Mouse (Mus musculus) neural tube, embryonic 13.5 days (tissue): ENCODE measurements around the gene Anapc15-ps. TPM values are rescaled to one million over a fixed set of nuclear protein-coding genes. Genes with fewer than 3 reads are reported as not detected.
A peak's percentile ranks its signal among the peaks of the same experiment; 100 is the strongest.

Experiments used
- ATAC-seq: fragments of 200-750 bp; cut with Nextera tagmentation; 2 replicates; pipeline ENCODE4 v1.8.0; 2017; ENCODE audit warnings: low read depth, mild to moderate bottlenecking, moderate TSS enrichment, moderate library complexity
- H3K27ac ChIP-seq: fragments of 300-500 bp; sonication (generic); replicated peaks from 2 replicates; pipeline ENCODE4 v1.5.1; 2015; ENCODE audit warnings: moderate library complexity, mild to moderate bottlenecking, inconsistent platforms
- H3K27me3 ChIP-seq: fragments of 300-500 bp; sonication (generic); 2 replicates; pipeline ENCODE4 v1.6.1; 2015; ENCODE audit warnings: mild to moderate bottlenecking, inconsistent platforms
- H3K36me3 ChIP-seq: fragments of 300-500 bp; sonication (generic); 2 replicates; pipeline ENCODE4 v1.6.1; 2015; ENCODE audit warnings: mild to moderate bottlenecking, inconsistent platforms
- H3K4me1 ChIP-seq: fragments of 300-500 bp; sonication (generic); replicated peaks from 2 replicates; pipeline ENCODE4 v1.6.1; 2015; ENCODE audit warnings: inconsistent platforms
- H3K4me2 ChIP-seq: fragments of 300-500 bp; sonication (generic); 2 replicates; pipeline ENCODE4 v1.6.1; 2015; ENCODE audit warnings: inconsistent platforms, mild to moderate bottlenecking, moderate library complexity
- H3K4me3 ChIP-seq: fragments of 300-500 bp; sonication (generic); 2 replicates; pipeline ENCODE4 v1.5.1; 2015; ENCODE audit warnings: mild to moderate bottlenecking, inconsistent platforms
- H3K9ac ChIP-seq: fragments of 300-500 bp; sonication (generic); 2 replicates; pipeline ENCODE4 v1.6.1; 2015; ENCODE audit warnings: moderate library complexity, mild to moderate bottlenecking, inconsistent platforms
- H3K9me3 ChIP-seq: fragments of 300-500 bp; sonication (generic); 2 replicates; pipeline ENCODE4 v1.6.1; 2016; ENCODE audit warnings: inconsistent platforms
- WGBS: fragments of 180-500 bp; shearing (Covaris S2); methylation state at CpG from one replicate; pipeline ENCODE4 v1.1.7; 2015; 5-methylcytosine and 5-hydroxymethylcytosine counted together
- polyA plus RNA-seq: library from polyadenylated mRNA; unstranded; fragments of >200 nt; fragmentation: Nextera tagmentation; extraction: Ambion mirVana; gene quantifications from 2 replicates; pipeline ENCODE4 v1.2.1, GENCODE M21; 2015

Gene Anapc15-ps
- polyA plus RNA-seq, 1 experiment from 2014 or later, result not detected

DNA sequence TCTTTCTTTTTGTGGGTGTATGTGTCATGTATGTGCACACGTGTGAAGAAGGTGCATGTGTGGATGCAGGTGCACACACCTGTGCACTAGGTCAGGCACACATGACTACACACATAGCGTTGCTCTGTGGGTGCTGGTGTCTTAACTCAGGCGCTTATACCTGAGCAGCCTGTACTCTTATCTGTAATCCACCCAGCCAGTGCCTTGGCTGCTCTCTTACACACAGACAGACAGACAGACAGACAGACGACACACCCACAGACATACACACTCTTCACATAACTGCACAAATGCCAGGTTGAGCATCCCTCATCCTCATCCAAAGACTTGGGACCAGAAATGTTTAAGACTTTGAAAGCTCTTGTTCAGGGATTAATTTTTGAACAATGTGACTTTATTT is 12.8 kb upstream of the Anapc15-ps start:
- H3K9me3 ChIP-seq, result no peaks in the 10 kb centered on the region
- H3K36me3 ChIP-seq, result no peaks in the 10 kb centered on the region
- no peak for ATAC-seq
- H3K4me1 ChIP-seq, result peaks cover 7% of the 10 kb centered on the region
- H3K4me2 ChIP-seq, result no peak overlapping the region
- no peak overlapping the region for H3K27ac ChIP-seq
- no peaks in the 10 kb centered on the region for H3K27me3 ChIP-seq
- WGBS, result 88% methylated on average over 4 of the region's 4 CpGs
- H3K9ac ChIP-seq, result no peak overlapping the region
- H3K4me3 ChIP-seq, result no peak overlapping the region

- H3K4me3 ChIP-seq, result no peak overlapping the region
- H3K9me3 ChIP-seq, result no peaks in the 10 kb centered on the region
- H3K27me3 ChIP-seq, result no peaks in the 10 kb centered on the region
- no peak overlapping the region for H3K4me2 ChIP-seq
- peak overlapping the region; percentile 52; the same call in 1 of the 2 replicates for H3K27ac ChIP-seq
- H3K9ac ChIP-seq, result no peak overlapping the region
- ATAC-seq, result peak; percentile 79
- 35% methylated on average over 15 of the region's 15 CpGs for WGBS
- no peaks in the 10 kb centered on the region for H3K36me3 ChIP-seq
- peaks cover 15% of the 10 kb centered on the region for H3K4me1 ChIP-seq
Measured at GRCm38 (mm10) chr10:95684782-95685555, 11.7 kb upstream of the Anapc15-ps start.

DNA sequence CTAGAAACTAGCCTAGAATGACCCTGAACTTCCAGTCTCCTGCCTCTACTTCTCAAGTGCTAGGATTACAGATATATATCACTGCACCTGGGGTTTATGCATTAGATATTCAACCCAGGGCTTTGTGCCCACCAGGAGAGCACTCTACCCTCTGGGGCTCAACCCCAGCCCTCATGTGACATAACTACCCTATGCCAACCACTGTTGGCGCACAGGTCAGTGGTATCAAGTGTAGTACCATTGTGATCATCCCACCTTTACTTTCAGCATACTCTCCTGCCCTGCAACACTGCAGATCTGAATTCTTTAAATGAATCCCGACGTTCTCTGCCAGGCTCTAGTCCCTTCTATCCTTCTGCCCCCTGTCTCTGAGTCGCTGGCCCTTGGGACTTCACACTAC is 11.0 kb upstream of the Anapc15-ps start:
- no peak overlapping the region for H3K9ac ChIP-seq
- ATAC-seq, result no peak
- no peaks in the 10 kb centered on the region for H3K36me3 ChIP-seq
- 0 out of 2 replicates have a peak overlapping the region, but pooled peaks have one; percentile 33 for H3K27ac ChIP-seq
- no peaks in the 10 kb centered on the region for H3K9me3 ChIP-seq
- no peak overlapping the region for H3K4me3 ChIP-seq
- H3K4me2 ChIP-seq, result no peak overlapping the region
- WGBS, result 92% methylated on average over 4 of the region's 4 CpGs
- H3K27me3 ChIP-seq, result no peaks in the 10 kb centered on the region
- H3K4me1 ChIP-seq, result peaks cover 16% of the 10 kb centered on the region

DNA sequence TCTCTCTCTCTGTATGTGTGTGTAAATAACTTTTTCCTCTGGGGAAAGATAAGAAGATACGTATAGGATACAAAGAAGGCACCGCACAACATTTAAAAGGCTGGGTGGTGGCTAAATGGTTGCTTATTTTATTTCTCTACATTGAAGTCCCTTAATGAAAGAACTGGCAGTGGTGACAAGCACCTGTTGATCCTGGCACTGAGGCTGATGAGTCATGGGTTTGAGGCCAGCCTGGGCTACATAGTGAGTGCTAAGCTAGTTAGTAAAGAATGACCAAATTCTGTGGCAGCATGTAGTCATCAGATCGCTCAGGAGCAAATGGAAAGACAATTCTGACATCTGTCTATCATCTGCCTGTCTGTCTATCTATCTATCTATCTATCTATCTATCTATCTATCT is 10.5 kb upstream of the Anapc15-ps start:
- Histone ChIP-seq H3K4me1 (peaks cover 16% of the 10 kb centered on the region), H3K36me3 (no peaks in the 10 kb centered on the region), H3K4me2 (no peak overlapping the region), H3K27me3 (no peaks in the 10 kb centered on the region), H3K4me3 (no peak overlapping the region), H3K9me3 (no peaks in the 10 kb centered on the region), H3K9ac (no peak overlapping the region), H3K27ac (no peak overlapping the region)
- ATAC-seq, result no peak
- 98% methylated on average over 3 of the region's 3 CpGs for WGBS

- ATAC-seq, result no peak
- Histone ChIP-seq H3K4me2 (no peak overlapping the region), H3K9me3 (no peaks in the 10 kb centered on the region), H3K9ac (no peak overlapping the region), H3K4me3 (no peak overlapping the region), H3K4me1 (peaks cover 17% of the 10 kb centered on the region), H3K27ac (no peak overlapping the region), H3K27me3 (no peaks in the 10 kb centered on the region), H3K36me3 (no peaks in the 10 kb centered on the region)
- 69% methylated on average over 10 of the region's 10 CpGs for WGBS
Measured at GRCm38 (mm10) chr10:95682964-95683363, 9.7 kb upstream of the Anapc15-ps start.

GRCm38 (mm10) chr10:95682091-95682740 is 9.0 kb upstream of the Anapc15-ps start:
- no peak overlapping the region for H3K4me3 ChIP-seq
- WGBS, result 91% methylated on average over 9 of the region's 9 CpGs
- H3K27me3 ChIP-seq, result no peaks in the 10 kb centered on the region
- no peak overlapping the region for H3K4me2 ChIP-seq
- no peaks in the 10 kb centered on the region for H3K9me3 ChIP-seq
- ATAC-seq, result no peak
- H3K36me3 ChIP-seq, result no peaks in the 10 kb centered on the region
- H3K9ac ChIP-seq, result no peak overlapping the region
- peaks cover 24% of the 10 kb centered on the region for H3K4me1 ChIP-seq
- no peak overlapping the region for H3K27ac ChIP-seq

GRCm38 (mm10) chr10:95681481-95681880 is 8.2 kb upstream of the Anapc15-ps start:
- H3K9me3 ChIP-seq, result no peaks in the 10 kb centered on the region
- ATAC-seq, result no peak
- WGBS, result 90% methylated on average over 4 of the region's 4 CpGs

DNA sequence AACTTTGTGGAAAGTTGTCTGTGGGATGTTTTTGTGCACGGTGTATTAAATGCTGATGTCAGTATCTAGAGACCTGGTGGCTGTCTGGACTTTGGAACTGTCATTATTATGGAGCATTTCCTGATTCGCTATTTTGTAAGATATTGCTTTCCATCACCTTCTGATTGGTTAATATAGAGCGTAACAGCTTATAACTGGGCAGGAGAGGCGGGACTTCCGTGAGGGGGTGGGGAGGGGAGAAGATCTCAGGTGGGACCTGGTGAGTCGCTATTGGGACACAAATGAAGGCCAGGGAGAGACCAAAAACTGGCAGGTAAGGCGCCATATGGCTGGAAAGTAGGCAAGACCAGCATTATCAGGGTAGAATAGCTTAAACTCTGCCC is 7.8 kb upstream of the Anapc15-ps start:
- Histone ChIP-seq H3K27me3 (no peaks in the 10 kb centered on the region), H3K4me2 (peak overlapping the region; percentile 34), H3K4me1 (peaks cover 24% of the 10 kb centered on the region), H3K27ac (no peak overlapping the region), H3K36me3 (no peaks in the 10 kb centered on the region), H3K4me3 (peak overlapping the region; percentile 4; the same call in 1 of the 2 replicates), H3K9ac (no peak overlapping the region), H3K9me3 (no peaks in the 10 kb centered on the region)
- 0 out of 2 replicates have a peak, but pooled peaks have one; percentile 24 for ATAC-seq
- 61% methylated on average over 7 of the region's 7 CpGs for WGBS

More at GRCm38 (mm10) chr10:95681481-95681880, 8.2 kb upstream of the Anapc15-ps start:
- H3K9ac ChIP-seq, result no peak overlapping the region
- H3K27me3 ChIP-seq, result no peaks in the 10 kb centered on the region
- H3K36me3 ChIP-seq, result no peaks in the 10 kb centered on the region
- no peak overlapping the region for H3K27ac ChIP-seq
- peak overlapping the region; percentile 34 for H3K4me2 ChIP-seq
- H3K4me3 ChIP-seq, result no peak overlapping the region
- peaks cover 24% of the 10 kb centered on the region for H3K4me1 ChIP-seq

DNA sequence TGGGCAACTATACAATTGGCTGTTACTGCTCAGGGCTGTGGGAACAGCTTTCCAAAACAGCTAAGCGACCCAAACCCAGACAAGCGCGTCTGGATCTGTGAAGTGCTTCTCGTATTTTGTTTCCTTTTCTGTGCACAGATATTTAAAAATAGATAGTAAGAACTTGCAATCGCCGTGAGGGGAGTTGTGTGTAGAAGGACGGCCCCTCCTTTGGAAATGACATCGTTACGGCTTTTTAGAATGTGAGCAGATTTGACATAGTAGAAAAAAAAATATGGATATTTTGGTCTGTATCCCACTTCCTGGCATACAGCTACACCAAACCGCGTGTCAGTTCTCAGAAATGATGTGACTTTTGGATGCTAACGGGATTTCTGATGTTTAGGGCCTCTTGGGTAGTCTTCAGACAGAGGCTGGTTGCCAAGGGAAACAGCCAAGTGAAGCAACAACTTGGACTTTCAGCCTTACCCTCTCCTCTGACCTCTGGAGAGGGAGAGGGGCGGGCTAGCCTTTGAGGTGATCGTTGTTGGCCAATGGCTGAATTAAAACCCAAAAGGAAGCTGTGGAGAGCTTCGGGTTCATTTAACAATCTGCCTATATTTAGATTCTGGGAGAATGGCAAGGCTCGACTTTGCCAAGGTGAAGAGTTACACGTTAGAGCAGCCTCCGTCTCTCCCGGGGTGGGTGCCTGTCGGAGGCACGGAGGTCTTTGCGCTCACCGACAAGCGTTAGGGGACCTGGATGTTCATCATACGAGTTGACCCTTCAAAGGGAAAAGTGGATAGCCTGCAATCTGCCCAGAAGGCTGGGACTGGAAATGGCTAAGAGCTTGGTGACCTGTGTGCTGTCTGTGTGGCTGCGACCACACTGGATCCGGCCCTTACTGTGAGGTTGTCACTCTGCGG is 7.2 kb upstream of the Anapc15-ps start:
- no peaks in the 10 kb centered on the region for H3K36me3 ChIP-seq
- no peak overlapping the region for H3K9ac ChIP-seq
- no peaks in the 10 kb centered on the region for H3K9me3 ChIP-seq
- ATAC-seq, result no peak
- no peaks in the 10 kb centered on the region for H3K27me3 ChIP-seq
- 44% methylated on average over 28 of the region's 28 CpGs for WGBS
- peak overlapping the region; percentile 4; the same call in 1 of the 2 replicates for H3K4me3 ChIP-seq
- H3K4me2 ChIP-seq, result peak overlapping the region; percentile 34
- H3K27ac ChIP-seq, result no peak overlapping the region
- peaks cover 24% of the 10 kb centered on the region for H3K4me1 ChIP-seq

GRCm38 (mm10) chr10:95679131-95679530 is 5.9 kb upstream of the Anapc15-ps start:
- ATAC-seq, result no peak
- H3K36me3 ChIP-seq, result no peaks in the 10 kb centered on the region
- H3K9ac ChIP-seq, result no peak overlapping the region
- H3K9me3 ChIP-seq, result no peaks in the 10 kb centered on the region
- H3K4me2 ChIP-seq, result no peak overlapping the region
- H3K27me3 ChIP-seq, result no peaks in the 10 kb centered on the region
- H3K4me1 ChIP-seq, result peaks cover 17% of the 10 kb centered on the region
- H3K4me3 ChIP-seq, result no peak overlapping the region
- H3K27ac ChIP-seq, result no peak overlapping the region
- 79% methylated on average over 5 of the region's 5 CpGs for WGBS

- Histone ChIP-seq H3K4me3 (no peak overlapping the region), H3K9ac (no peak overlapping the region), H3K4me1 (peaks cover 17% of the 10 kb centered on the region), H3K27me3 (no peaks in the 10 kb centered on the region), H3K4me2 (no peak overlapping the region), H3K9me3 (no peaks in the 10 kb centered on the region), H3K27ac (no peak overlapping the region), H3K36me3 (no peaks in the 10 kb centered on the region)
- no peak for ATAC-seq
- 88% methylated on average over 2 of the region's 2 CpGs for WGBS
Measured at GRCm38 (mm10) chr10:95678661-95679060, 5.4 kb upstream of the Anapc15-ps start.

GRCm38 (mm10) chr10:95678241-95678640 is 5.0 kb upstream of the Anapc15-ps start:
- Histone ChIP-seq H3K27ac (no peak overlapping the region), H3K4me1 (peaks cover 17% of the 10 kb centered on the region), H3K4me2 (no peak overlapping the region), H3K9ac (no peak overlapping the region), H3K4me3 (no peak overlapping the region), H3K36me3 (no peaks in the 10 kb centered on the region), H3K9me3 (0 out of 2 replicates have a peak, but pooled peaks cover 3% of the 10 kb centered on the region), H3K27me3 (no peaks in the 10 kb centered on the region)
- 74% methylated on average over 7 of the region's 7 CpGs for WGBS
- ATAC-seq, result no peak
